Mouse (Mus musculus): ENCODE data around the gene Catsper1. TPM values are rescaled to one million over a fixed set of nuclear protein-coding genes. Genes with fewer than 3 reads are reported as not detected.

Gene Catsper1
- not detected for total RNA-seq (2023)

GRCm38 (mm10) chr19:5335441-5335840 is at the start of gene Catsper1:
Gene Catsper1, plus strand, starts transcription at chr19:5335741.

GRCm38 (mm10) chr19:5294972-5295735 is 40.4 kb upstream of the Catsper1 start, which contains the start of gene Sf3b2:
Gene Sf3b2, minus strand, starts transcription at chr19:5295455.

GRCm38 (mm10) chr19:5297903-5298800 is 37.4 kb upstream of the Catsper1 start, which contains the start of gene Gal3st3:
Gene Gal3st3, plus strand, starts transcription at chr19:5298331.

GRCm38 (mm10) chr19:5349502-5349873 is 13.9 kb downstream of the Catsper1 start, which contains the start of gene Cst6:
Gene Cst6, minus strand, starts transcription at chr19:5349574.

GRCm38 (mm10) chr19:5366175-5367052 is 30.9 kb downstream of the Catsper1 start, which contains the start of gene Eif1ad:
Gene Eif1ad, plus strand, starts transcription at chr19:5366741.

GRCm38 (mm10) chr19:5367053-5367359 is 31.5 kb downstream of the Catsper1 start, which contains the start of gene Banf1:
Gene Banf1, minus strand, starts transcription at chr19:5367168.

GRCm38 (mm10) chr19:5388588-5389242 is 53.2 kb downstream of the Catsper1 start, which contains the start of gene Sart1:
Gene Sart1, minus strand, starts transcription at chr19:5388703.

Other genes with a start within 250 kb of the Catsper1 start
- 31.1 TPM for gene Yif1a, start 247.2 kb upstream of the Catsper1 start, total RNA-seq (2023)
- gene Cnih2, start 237.2 kb upstream of the Catsper1 start, total RNA-seq (2023), result 2.3 TPM
- 103 TPM for gene Rab1b, start 228.7 kb upstream of the Catsper1 start, total RNA-seq (2023)
- 26.6 TPM for gene Klc2, start 217.2 kb upstream of the Catsper1 start, total RNA-seq (2023)
- 132 TPM for gene Pacs1, start 62.6 kb upstream of the Catsper1 start, total RNA-seq (2023)
- 247 TPM for gene Sf3b2, start 40.3 kb upstream of the Catsper1 start, total RNA-seq (2023)
- gene Gal3st3, start 37.4 kb upstream of the Catsper1 start, total RNA-seq (2023), result not detected
- gene Cst6, start 13.8 kb downstream of the Catsper1 start, total RNA-seq (2023), result not detected
- 41.9 TPM for gene Eif1ad, start 31.0 kb downstream of the Catsper1 start, total RNA-seq (2023)
- 106 TPM for gene Banf1, start 31.4 kb downstream of the Catsper1 start, total RNA-seq (2023)
- gene Sart1, start 53.0 kb downstream of the Catsper1 start, total RNA-seq (2023), result 200 TPM
- gene Tsga10ip, start 66.8 kb downstream of the Catsper1 start, total RNA-seq (2023), result 1.4 TPM
- gene Drap1, start 89.2 kb downstream of the Catsper1 start, total RNA-seq (2023), result 174 TPM
- gene AI837181, start 89.4 kb downstream of the Catsper1 start, total RNA-seq (2023), result 61.4 TPM
- 0.71 TPM for gene Fosl1, start 111.8 kb downstream of the Catsper1 start, total RNA-seq (2023)
- 7.5 TPM for gene Ccdc85b, start 122.2 kb downstream of the Catsper1 start, total RNA-seq (2023)
- gene Fibp, start 124.9 kb downstream of the Catsper1 start, total RNA-seq (2023), result 76.3 TPM
- 54.6 TPM for gene Ctsw, start 132.8 kb downstream of the Catsper1 start, total RNA-seq (2023)
- 1.6 TPM for gene Efemp2, start 138.2 kb downstream of the Catsper1 start, total RNA-seq (2023)
- 47.9 TPM for gene Mus81, start 152.7 kb downstream of the Catsper1 start, total RNA-seq (2023)
- 1,409 TPM for gene Cfl1, start 154.7 kb downstream of the Catsper1 start, total RNA-seq (2023)
- 1.4 TPM for gene 1700020D05Rik, start 168.0 kb downstream of the Catsper1 start, total RNA-seq (2023)
- gene Snx32, start 174.8 kb downstream of the Catsper1 start, total RNA-seq (2023), result 6.6 TPM
- not detected for gene Ovol1, start 224.9 kb downstream of the Catsper1 start, total RNA-seq (2023)
- 24.4 TPM for gene Ap5b1, start 232.3 kb downstream of the Catsper1 start, total RNA-seq (2023)